Mouse (Mus musculus): Measurements from ENCODE around the gene Fosb. TPM values are rescaled to one million over a fixed set of nuclear protein-coding genes. Genes with fewer than 3 reads are reported as not detected.

The Fosb gene
- polyA plus RNA-seq, 1 experiment from 2014 or later = not detected

DNA sequence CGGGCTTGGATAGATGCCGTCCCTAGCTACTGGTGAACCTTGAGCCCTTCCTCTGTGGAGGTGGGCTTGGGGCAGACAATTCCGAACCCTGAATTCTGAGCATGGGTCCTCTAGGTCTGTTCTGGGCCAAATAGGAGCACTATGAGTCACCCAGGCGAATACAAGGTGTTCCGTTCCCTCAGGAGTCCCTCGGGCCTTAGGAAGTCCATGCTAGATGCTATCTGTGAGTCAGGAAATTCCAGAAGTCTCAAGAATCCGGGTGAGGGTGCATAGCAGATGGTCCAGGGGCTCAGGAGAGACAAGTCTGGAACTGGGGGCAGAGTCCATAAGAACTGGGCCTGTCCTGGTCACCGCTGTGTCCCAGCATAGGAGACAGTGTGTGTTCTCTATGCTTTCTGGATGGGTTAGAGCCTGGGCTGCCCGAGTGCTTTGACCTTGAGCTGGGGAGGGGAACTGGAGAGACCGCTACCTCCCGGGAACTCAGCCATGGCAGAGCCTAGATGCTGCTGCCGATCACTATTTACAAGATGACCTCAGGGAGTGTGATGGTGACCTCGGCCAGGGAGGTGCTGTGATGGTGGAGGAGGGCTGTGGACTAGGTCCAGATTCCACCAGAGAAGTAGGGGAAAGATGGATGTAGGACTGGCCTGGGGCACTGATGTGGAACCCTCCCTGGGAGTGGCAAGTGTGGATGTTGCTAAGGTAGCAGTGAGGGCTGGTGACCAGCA lies 39.5 kb upstream of the Fosb start:
- no peaks in the 10 kb centered on the region for H3K27me3 ChIP-seq (ENCODE audit: control insufficient read depth, insufficient read depth, low read length)
- peaks cover 6% of the 10 kb centered on the region for H3K36me3 ChIP-seq (replicated peaks; ENCODE audit: control insufficient read depth, insufficient read depth, low read depth, low read length)
- H3K4me2 ChIP-seq (ENCODE audit: low read depth, low read length) = no peak overlapping the region
- no peak overlapping the region for H3K9ac ChIP-seq (replicated peaks; ENCODE audit: low read length)
- no peak overlapping the region for H3K27ac ChIP-seq (replicated peaks; ENCODE audit: low read depth, low read length)
- no peaks in the 10 kb centered on the region for H3K4me1 ChIP-seq (ENCODE audit: control insufficient read depth, insufficient read depth, low read length)
- no peak for ATAC-seq (replicated peaks; ENCODE audit: insufficient number of reproducible peaks, low FRiP score, low TSS enrichment, low read depth)
- no peak for DNase-seq (ENCODE audit: low spot score)
- H3K9me3 ChIP-seq (replicated peaks; ENCODE audit: control insufficient read depth, low read length) = no peaks in the 10 kb centered on the region
- no peak overlapping the region for H3K4me3 ChIP-seq (ENCODE audit: low read depth, low read length)
- 86% methylated on average over 13 of the region's 13 CpGs for WGBS

GRCm38 (mm10) chr7:19344938-19345471 lies 35.2 kb upstream of the Fosb start:
- Histone ChIP-seq H3K4me3 (ENCODE audit: low read depth, low read length) (peak overlapping the region; percentile 67), H3K9me3 (replicated peaks; ENCODE audit: control insufficient read depth, low read length) (no peaks in the 10 kb centered on the region), H3K27ac (replicated peaks; ENCODE audit: low read depth, low read length) (peak overlapping the region; percentile 78), H3K27me3 (ENCODE audit: control insufficient read depth, insufficient read depth, low read length) (peaks cover 2% of the 10 kb centered on the region; the same call in 1 of the 2 replicates), H3K9ac (replicated peaks; ENCODE audit: low read length) (peak overlapping the region; percentile 74), H3K4me2 (ENCODE audit: low read depth, low read length) (peak overlapping the region; percentile 60), H3K36me3 (replicated peaks; ENCODE audit: control insufficient read depth, insufficient read depth, low read depth, low read length) (no peaks in the 10 kb centered on the region), H3K4me1 (ENCODE audit: control insufficient read depth, insufficient read depth, low read length) (no peaks in the 10 kb centered on the region; the same call in 1 of the 2 replicates)
- ATAC-seq (replicated peaks; ENCODE audit: insufficient number of reproducible peaks, low FRiP score, low TSS enrichment, low read depth) = peak; percentile 90
- under 1% methylated on average over 31 of the region's 31 CpGs for WGBS
- DNase-seq (ENCODE audit: low spot score) = peak; percentile 99

DNA sequence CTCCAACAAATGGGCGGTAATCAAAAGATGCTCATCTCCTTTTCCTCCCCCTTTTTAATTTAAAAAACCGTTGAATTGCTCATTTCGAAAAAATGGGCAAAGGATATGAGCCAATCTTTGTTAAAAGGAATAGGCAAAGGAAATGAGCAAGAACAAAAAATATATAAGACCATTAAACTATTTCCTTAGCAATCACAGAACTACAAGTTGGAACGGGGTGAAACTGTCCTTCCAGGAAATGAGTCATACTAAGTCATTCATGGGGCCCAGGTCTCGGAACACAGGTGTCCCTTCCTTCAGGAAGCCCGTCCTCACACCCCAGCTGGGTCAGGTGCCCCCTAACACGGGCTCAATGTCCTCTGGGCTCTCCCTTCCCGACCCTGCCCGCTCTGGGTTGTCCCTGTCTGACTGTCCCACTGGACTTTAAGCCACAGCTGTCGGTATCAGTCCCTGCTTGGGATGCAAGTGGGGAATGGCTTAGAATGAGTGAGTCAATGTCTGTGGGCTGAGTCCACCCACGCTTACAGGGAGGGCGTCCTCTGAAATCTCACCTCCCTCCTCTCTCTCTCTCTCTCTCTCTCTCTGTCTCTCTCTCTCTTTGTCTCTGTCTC lies 34.5 kb upstream of the Fosb start, which contains the start of gene Ercc1:
Gene Ercc1, plus strand, starts transcription at position 542 of the 611 bp plus-strand sequence.
- H3K27me3 ChIP-seq (ENCODE audit: control insufficient read depth, insufficient read depth, low read length) = peaks cover 2% of the 10 kb centered on the region; the same call in 1 of the 2 replicates
- H3K9me3 ChIP-seq (replicated peaks; ENCODE audit: control insufficient read depth, low read length) = no peaks in the 10 kb centered on the region
- H3K27ac ChIP-seq (replicated peaks; ENCODE audit: low read depth, low read length) = peak within 1 kb of the TSS; percentile 78
- no peak for ATAC-seq (replicated peaks; ENCODE audit: insufficient number of reproducible peaks, low FRiP score, low TSS enrichment, low read depth)
- WGBS = 27% methylated on average over 12 of the region's 12 CpGs
- H3K4me3 ChIP-seq (ENCODE audit: low read depth, low read length) = peak within 1 kb of the TSS; percentile 67
- H3K36me3 ChIP-seq (replicated peaks; ENCODE audit: control insufficient read depth, insufficient read depth, low read depth, low read length) = no peaks in the 10 kb centered on the region
- DNase-seq (ENCODE audit: low spot score) = no peak
- H3K4me2 ChIP-seq (ENCODE audit: low read depth, low read length) = peak within 1 kb of the TSS; percentile 60
- peak within 1 kb of the TSS; percentile 74 for H3K9ac ChIP-seq (replicated peaks; ENCODE audit: low read length)
- no peaks in the 10 kb centered on the region; the same call in 1 of the 2 replicates for H3K4me1 ChIP-seq (ENCODE audit: control insufficient read depth, insufficient read depth, low read length)

- H3K27me3 ChIP-seq (ENCODE audit: control insufficient read depth, insufficient read depth, low read length) = peaks cover 2% of the 10 kb centered on the region; the same call in 1 of the 2 replicates
- no peaks in the 10 kb centered on the region for H3K9me3 ChIP-seq (replicated peaks; ENCODE audit: control insufficient read depth, low read length)
- ATAC-seq (replicated peaks; ENCODE audit: insufficient number of reproducible peaks, low FRiP score, low TSS enrichment, low read depth) (no peak), DNase-seq (ENCODE audit: low spot score) (peak; percentile 89)
- H3K9ac ChIP-seq (replicated peaks; ENCODE audit: low read length) = no peak overlapping the region
- H3K4me3 ChIP-seq (ENCODE audit: low read depth, low read length) = no peak overlapping the region
- H3K27ac ChIP-seq (replicated peaks; ENCODE audit: low read depth, low read length) = no peak overlapping the region
- no peaks in the 10 kb centered on the region for H3K36me3 ChIP-seq (replicated peaks; ENCODE audit: control insufficient read depth, insufficient read depth, low read depth, low read length)
- 2% methylated on average over 11 of the region's 11 CpGs for WGBS
- H3K4me2 ChIP-seq (ENCODE audit: low read depth, low read length) = 0 out of 2 replicates have a peak overlapping the region, but pooled peaks have one; percentile 5
- H3K4me1 ChIP-seq (ENCODE audit: control insufficient read depth, insufficient read depth, low read length) = no peaks in the 10 kb centered on the region; the same call in 1 of the 2 replicates
Observed at GRCm38 (mm10) chr7:19343210-19343808, 33.5 kb upstream of the Fosb start.

- Histone ChIP-seq H3K4me2 (ENCODE audit: low read depth, low read length) (peak overlapping the region; percentile 93), H3K4me1 (ENCODE audit: control insufficient read depth, insufficient read depth, low read length) (no peaks in the 10 kb centered on the region; the same call in 1 of the 2 replicates), H3K9me3 (replicated peaks; ENCODE audit: control insufficient read depth, low read length) (no peaks in the 10 kb centered on the region), H3K36me3 (replicated peaks; ENCODE audit: control insufficient read depth, insufficient read depth, low read depth, low read length) (no peaks in the 10 kb centered on the region), H3K9ac (replicated peaks; ENCODE audit: low read length) (no peak overlapping the region; the same call in 1 of the 2 replicates), H3K27ac (replicated peaks; ENCODE audit: low read depth, low read length) (no peak overlapping the region), H3K4me3 (ENCODE audit: low read depth, low read length) (peak overlapping the region; percentile 47), H3K27me3 (ENCODE audit: control insufficient read depth, insufficient read depth, low read length) (peaks cover 2% of the 10 kb centered on the region; the same call in 1 of the 2 replicates)
- ATAC-seq (replicated peaks; ENCODE audit: insufficient number of reproducible peaks, low FRiP score, low TSS enrichment, low read depth) = no peak
- WGBS = under 1% methylated on average over 27 of the region's 27 CpGs
- DNase-seq (ENCODE audit: low spot score) = peak; percentile 92
Observed at GRCm38 (mm10) chr7:19342481-19343027, 32.7 kb upstream of the Fosb start.

GRCm38 (mm10) chr7:19341761-19342409 lies 32.0 kb upstream of the Fosb start:
- peak overlapping the region; percentile 61 for H3K9ac ChIP-seq (replicated peaks; ENCODE audit: low read length)
- H3K9me3 ChIP-seq (replicated peaks; ENCODE audit: control insufficient read depth, low read length) = no peaks in the 10 kb centered on the region
- no peaks in the 10 kb centered on the region; the same call in 1 of the 2 replicates for H3K4me1 ChIP-seq (ENCODE audit: control insufficient read depth, insufficient read depth, low read length)
- DNase-seq (ENCODE audit: low spot score) (no peak), ATAC-seq (replicated peaks; ENCODE audit: insufficient number of reproducible peaks, low FRiP score, low TSS enrichment, low read depth) (no peak)
- H3K27me3 ChIP-seq (ENCODE audit: control insufficient read depth, insufficient read depth, low read length) = peaks cover 2% of the 10 kb centered on the region; the same call in 1 of the 2 replicates
- H3K4me2 ChIP-seq (ENCODE audit: low read depth, low read length) = peak overlapping the region; percentile 93
- no peak overlapping the region for H3K27ac ChIP-seq (replicated peaks; ENCODE audit: low read depth, low read length)
- H3K36me3 ChIP-seq (replicated peaks; ENCODE audit: control insufficient read depth, insufficient read depth, low read depth, low read length) = no peaks in the 10 kb centered on the region
- WGBS = under 1% methylated on average over 41 of the region's 41 CpGs
- peak overlapping the region; percentile 47 for H3K4me3 ChIP-seq (ENCODE audit: low read depth, low read length)

DNA sequence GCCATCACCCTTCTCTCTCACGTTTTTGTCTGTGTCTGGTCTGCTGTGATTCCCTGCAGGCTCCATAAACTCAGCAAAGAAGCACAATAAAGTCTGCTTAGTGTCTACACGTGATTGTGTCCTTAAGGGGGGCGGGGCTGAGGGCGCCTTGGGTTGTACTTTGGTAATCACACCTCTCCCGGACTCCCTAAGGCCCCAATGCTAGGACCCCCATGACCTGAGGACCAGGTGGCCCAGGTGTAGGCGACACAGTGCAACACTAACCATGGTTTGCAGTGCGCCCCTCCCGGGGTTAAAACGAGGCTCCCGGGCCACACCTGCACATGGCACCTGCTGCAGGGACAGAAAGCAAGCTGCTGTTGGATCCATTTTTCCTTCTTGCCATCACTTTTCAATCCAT lies 31.4 kb upstream of the Fosb start:
- 28% methylated on average over 10 of the region's 10 CpGs for WGBS

More for the DNA sequence above, 31.4 kb upstream of the Fosb start:
- no peaks in the 10 kb centered on the region for H3K36me3 ChIP-seq (replicated peaks; ENCODE audit: control insufficient read depth, insufficient read depth, low read depth, low read length)
- no peaks in the 10 kb centered on the region; the same call in 1 of the 2 replicates for H3K4me1 ChIP-seq (ENCODE audit: control insufficient read depth, insufficient read depth, low read length)
- H3K27ac ChIP-seq (replicated peaks; ENCODE audit: low read depth, low read length) = no peak overlapping the region
- DNase-seq (ENCODE audit: low spot score) (no peak), ATAC-seq (replicated peaks; ENCODE audit: insufficient number of reproducible peaks, low FRiP score, low TSS enrichment, low read depth) (no peak)
- H3K9ac ChIP-seq (replicated peaks; ENCODE audit: low read length) = no peak overlapping the region
- H3K4me3 ChIP-seq (ENCODE audit: low read depth, low read length) = no peak overlapping the region
- H3K9me3 ChIP-seq (replicated peaks; ENCODE audit: control insufficient read depth, low read length) = no peaks in the 10 kb centered on the region
- H3K4me2 ChIP-seq (ENCODE audit: low read depth, low read length) = peak overlapping the region; percentile 93; the same call in 1 of the 2 replicates
- peaks cover 2% of the 10 kb centered on the region; the same call in 1 of the 2 replicates for H3K27me3 ChIP-seq (ENCODE audit: control insufficient read depth, insufficient read depth, low read length)

All from embryonic facial prominence, embryonic 11.5 days (tissue).